Mouse (Mus musculus) thymus, postnatal 4 days (tissue): ENCODE measurements around the gene Lrrc51.
"Not testable (repeated sequence)": the region's sequence is repeated elsewhere in the genome, so short reads cannot be mapped to it uniquely, and the experiment has no call there.

Source experiments
- DNase-seq: peaks from one replicate; pipeline ENCODE4 v3.0.0; 2021

The Lrrc51 gene

DNA sequence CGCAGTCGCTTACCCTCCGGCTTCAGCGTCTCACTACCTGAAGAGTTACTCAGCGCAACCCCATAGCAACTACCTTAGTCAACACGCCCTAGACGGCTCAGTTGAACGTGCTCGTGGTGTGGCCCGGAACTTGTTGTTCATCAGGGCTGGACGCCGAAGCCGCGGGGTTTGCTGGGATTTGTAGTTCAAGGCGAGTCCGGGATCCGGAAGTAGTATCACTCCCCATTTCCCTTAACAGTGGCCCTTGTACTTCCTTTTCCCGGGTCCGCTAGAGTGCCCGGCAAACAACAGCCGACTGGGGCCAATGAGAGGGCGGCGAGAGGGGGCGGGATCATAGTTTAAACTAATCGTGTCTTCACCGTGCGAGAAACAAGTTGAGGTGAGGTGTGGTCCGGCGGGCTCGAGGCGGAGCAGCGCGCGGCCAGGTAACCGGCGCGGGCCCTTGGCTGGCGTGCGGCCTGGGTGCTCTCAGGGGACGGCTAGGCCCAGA lies at the start of gene Lrrc51, which contains the start of gene Numa1:
Lrrc51 (minus strand) TSS at position 145 of the 490 bp plus-strand sequence.
Numa1 (plus strand) TSS at position 361 of the 490 bp plus-strand sequence.
- peak; percentile 95 for DNase-seq

GRCm38 (mm10) chr7:101982735-101983134 lies 49.0 kb upstream of the Lrrc51 start:
- DNase-seq = no peak

DNA sequence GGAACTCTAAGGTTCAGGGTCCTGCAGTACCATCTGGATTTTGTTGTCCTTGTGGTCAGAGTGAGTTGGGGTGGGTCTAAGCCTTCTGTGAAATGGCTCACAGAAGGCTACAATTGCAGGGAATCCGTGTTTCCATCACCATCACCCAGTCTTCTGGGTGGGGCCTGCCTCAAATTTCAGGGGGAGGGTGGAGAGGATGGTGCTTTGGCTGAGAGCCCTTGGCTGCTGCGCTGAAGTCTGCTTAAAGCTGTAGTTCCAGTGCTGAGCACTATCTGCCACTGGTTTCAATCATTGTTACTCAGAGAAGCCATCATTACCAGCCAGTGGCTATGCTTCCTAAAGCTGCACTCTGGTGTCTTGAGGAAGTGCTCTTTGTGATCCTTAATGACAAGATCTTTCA lies 40.8 kb upstream of the Lrrc51 start:
- no peak for DNase-seq

DNA sequence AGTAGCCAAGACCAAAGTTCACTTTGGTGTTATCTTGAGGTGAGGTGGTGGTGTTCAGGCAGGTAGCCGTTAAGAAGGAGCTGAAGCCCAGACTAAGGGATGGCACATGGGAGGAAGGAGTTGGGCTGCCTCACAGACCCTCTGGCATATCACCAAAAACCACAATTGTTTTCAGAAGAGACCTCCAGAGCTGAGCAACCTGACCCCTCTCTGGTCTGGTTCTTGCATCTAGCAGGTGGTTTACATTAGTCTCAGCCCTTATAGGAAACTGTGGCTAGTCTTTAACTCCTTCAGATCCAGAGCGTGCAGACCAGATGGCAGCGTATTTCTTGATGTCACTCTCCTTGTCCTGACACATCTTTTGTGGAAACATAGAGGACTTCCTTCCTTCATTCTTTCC lies 40.0 kb upstream of the Lrrc51 start:
- DNase-seq = no peak

GRCm38 (mm10) chr7:101971721-101972120 lies 38.0 kb upstream of the Lrrc51 start:
- DNase-seq = no peak

GRCm38 (mm10) chr7:101970821-101971461 lies 37.2 kb upstream of the Lrrc51 start:
- DNase-seq = peak; percentile 74

DNA sequence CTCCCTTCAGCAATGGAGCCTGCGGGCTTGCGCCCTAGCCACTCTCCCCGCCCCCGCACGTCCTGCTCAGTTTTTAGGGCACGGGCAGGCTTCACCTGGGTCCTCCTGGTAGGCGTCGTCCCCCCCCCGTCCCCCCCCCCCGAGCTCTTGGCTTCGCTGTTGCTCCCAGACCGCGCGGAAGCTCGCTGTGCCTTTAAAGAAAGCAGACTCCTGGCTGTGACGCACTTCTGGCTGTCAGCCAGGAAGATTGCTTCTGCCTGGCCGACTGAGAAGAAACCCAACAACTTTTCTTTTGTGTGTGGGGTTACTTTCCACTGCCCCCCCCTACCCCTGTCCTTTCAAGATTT lies 36.7 kb upstream of the Lrrc51 start:
- peak; percentile 80 for DNase-seq

GRCm38 (mm10) chr7:101969694-101970428 lies 36.2 kb upstream of the Lrrc51 start:
- peak; percentile 90 for DNase-seq

- no peak for DNase-seq
Observed at GRCm38 (mm10) chr7:101968751-101969150, 35.1 kb upstream of the Lrrc51 start.

- no peak for DNase-seq
Observed at GRCm38 (mm10) chr7:101967256-101967655, 33.6 kb upstream of the Lrrc51 start.

DNA sequence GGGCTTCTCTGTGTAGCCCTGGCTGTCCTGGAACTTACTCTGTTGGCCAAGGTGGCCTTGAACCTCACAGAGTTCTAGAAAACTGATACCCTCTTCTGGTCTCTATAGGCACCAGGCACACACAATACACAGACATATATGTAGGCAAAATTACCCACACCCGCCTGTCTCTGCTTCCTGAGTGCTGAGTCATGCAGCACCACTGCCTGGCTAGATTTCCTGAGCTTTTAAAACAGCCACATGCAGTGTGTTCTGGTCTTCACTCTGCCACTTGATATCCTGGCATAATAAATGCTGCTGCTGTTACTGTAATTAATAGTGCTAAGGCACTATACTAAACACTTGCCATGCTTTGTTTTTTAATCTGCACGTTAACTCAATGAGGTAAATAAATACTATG lies 31.9 kb upstream of the Lrrc51 start:
- DNase-seq = peak; percentile 26

DNA sequence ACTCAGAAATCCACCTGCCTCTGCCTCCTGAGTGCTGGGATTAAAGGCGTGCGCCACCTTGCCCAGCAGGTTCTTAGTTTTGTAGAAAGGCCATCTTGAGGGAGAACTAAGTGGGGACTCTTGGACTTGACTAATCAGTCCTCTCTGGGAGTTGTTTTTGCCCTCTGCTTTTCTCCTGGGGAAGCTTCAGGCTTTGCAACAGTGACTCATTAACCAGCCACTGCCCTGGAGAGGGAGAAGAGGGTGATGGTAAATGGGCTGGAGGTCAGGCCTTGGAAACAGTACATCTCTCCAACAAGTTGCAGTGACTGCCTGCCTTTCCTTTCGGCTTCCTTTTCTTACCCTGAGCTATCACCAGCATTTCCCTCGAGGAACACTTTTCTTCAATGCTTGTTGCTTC lies 30.9 kb upstream of the Lrrc51 start:
- no peak for DNase-seq

- DNase-seq = no peak
Observed at GRCm38 (mm10) chr7:101963621-101964020, 29.9 kb upstream of the Lrrc51 start.

DNA sequence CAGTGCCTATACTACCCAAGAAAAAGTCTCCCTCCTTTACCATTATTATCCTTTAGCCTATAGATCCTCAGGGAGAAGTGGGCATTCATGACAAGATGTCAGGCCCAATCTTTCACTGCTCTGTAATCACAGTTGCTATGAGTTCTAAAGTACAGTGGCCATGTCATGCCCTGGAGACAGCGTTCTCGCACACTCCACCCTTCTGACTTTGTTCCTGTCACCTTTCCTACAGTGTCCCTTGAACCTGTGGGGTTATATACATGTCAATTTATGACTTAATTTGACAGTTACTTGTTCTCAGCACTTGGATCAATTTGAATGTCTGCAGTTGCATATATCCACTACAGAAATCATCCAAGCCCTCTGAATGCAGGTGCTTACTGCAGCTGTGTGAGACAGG lies 29.1 kb upstream of the Lrrc51 start:
- DNase-seq = no peak

- no peak for DNase-seq
Observed at GRCm38 (mm10) chr7:101956911-101957310, 23.2 kb upstream of the Lrrc51 start.

- DNase-seq = no peak
Observed at GRCm38 (mm10) chr7:101956481-101956880, 22.8 kb upstream of the Lrrc51 start.

- DNase-seq = no peak
Observed at GRCm38 (mm10) chr7:101955862-101956261, 22.2 kb upstream of the Lrrc51 start.

DNA sequence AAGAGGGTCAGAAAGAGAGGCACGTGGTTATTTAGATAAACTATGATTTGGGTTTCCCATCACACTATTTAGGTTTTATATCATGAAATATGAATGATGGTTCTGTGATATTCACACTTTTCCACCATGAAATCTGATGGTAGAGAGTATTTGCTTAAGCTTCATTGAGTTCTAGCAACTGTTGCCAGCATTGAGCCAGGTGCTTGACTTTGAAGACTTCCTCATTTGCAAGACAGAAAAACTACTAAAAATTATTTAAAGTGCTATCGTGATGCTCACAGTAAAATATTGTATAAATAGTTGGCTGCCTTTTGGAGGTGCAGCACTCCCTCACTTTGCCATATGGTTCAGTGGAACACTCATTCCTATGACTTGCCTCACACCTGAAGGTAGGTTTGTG lies 21.6 kb upstream of the Lrrc51 start:
- DNase-seq = no peak

DNA sequence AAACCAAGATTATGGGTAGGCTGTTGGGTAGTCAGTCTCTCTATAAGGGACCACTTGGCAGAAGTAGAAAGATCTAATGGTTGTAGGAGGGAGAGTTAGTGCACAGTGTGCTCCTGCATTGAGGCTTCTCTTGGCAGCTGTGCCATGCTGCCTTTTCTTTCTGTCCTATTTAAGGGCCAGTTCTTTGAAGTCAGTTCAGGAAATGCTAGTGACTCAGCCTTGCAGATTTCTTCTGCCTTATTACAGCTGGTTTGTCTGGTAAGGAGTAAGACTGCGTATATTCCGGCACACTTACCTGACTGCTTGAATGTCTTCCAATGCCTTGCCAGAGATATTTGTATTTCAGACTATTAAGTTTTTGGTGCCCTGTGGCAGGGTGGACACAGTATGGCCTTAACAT lies 20.5 kb upstream of the Lrrc51 start:
- no peak for DNase-seq

DNA sequence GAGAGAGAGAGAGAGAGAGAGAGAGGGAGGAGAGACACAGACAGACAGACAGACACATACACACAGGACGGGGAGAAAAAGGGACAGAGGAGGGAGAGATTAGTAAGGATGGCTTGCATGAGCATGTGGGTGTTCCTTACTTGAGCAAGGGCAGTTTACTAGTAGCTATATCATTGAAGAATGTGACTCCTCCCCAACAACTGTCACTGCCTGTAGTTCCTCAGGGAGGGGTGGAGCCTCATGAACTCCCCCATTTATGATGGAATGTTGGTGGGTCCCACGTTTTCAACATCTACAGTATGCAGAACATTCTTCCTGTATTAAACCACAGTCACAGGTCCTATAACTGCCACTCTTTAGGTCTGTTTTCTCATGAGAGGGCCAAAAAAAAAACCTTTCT lies 18.4 kb upstream of the Lrrc51 start:
- no peak for DNase-seq

- no peak for DNase-seq
Observed at GRCm38 (mm10) chr7:101951648-101952047, 18.0 kb upstream of the Lrrc51 start.

DNA sequence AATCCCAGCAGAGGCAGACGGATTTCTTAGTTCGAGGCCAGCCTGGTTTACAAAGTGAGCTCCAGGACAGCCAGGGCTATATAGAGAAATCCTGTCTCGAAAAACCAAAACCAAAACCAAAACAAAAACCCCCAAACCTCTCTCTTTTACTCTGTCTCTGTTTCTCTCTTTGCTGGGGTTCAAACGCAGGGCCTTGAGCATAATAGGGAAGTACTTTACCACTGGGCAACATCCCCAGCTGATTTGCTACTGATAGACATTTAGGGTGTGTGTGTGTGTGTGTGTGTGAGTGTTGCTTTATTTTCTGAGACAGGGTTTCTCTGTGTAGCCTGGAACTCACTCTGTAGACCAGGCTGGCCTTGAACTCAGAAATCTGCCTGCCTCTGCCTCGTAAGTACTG lies 15.3 kb upstream of the Lrrc51 start:
- DNase-seq = not testable (repeated sequence)

- DNase-seq = no peak
Observed at GRCm38 (mm10) chr7:101939758-101940157, 6.1 kb upstream of the Lrrc51 start.

DNA sequence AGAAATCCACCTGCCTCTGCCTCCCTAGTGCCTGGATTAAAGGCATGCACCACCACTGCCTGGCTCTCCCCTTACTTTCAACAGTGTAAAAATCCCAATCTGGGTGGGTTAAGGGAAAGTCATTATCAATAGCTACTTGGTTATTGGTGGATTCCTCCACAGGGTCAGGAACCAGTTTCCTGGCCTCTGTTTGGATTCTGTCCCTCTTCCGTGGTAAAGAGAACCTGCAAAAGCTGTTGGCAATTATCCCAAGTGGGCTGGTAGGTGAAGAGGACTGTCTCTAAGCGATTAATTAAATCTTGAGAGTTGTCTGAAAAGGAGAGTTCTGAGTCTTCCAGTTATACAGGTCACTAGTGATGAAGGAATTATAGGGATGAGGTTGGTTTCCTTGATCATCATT lies 4.7 kb upstream of the Lrrc51 start:
- DNase-seq = no peak

DNA sequence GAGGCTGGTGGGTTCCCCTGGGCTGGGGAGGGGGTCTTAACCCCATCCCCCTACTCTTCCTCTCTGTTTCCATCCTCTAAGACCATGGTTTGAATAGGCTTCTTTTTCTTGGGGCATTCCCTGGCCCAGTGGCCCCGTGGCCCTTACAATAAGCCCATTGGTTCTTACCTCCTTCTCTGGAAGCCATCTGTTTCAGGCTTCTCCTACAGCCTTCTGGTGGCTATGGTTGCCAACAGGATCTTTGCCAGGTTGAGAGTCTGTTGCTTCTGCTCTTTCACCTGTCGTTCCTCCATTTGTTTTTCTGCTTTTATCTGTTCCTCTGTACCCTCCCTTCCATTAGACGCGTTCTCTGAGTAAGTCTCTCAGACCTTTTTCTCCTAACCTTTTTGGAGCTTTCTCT lies 3.9 kb upstream of the Lrrc51 start:
- no peak for DNase-seq
